Mouse (Mus musculus): ENCODE measurements around the gene Nr2f1. TPM values are rescaled to one million over a fixed set of nuclear protein-coding genes. Genes with fewer than 3 reads are reported as not detected.
A peak's percentile ranks its signal among the peaks of the same experiment; 100 is the strongest.

The Nr2f1 gene
- polyA plus RNA-seq, 1 experiment from 2014 or later = 70.2 TPM

- no peaks in the 10 kb centered on the region for H3K36me3 ChIP-seq (ENCODE audit: control insufficient read depth, insufficient read depth)
- 6% methylated on average over 5 of the region's 5 CpGs for WGBS
- H3K4me1 ChIP-seq (replicated peaks; ENCODE audit: control insufficient read depth, insufficient read depth, low read length) = peaks cover 32% of the 10 kb centered on the region
- H3K27ac ChIP-seq (ENCODE audit: low read length) = peak overlapping the region; percentile 88
- ATAC-seq = no peak
- H3K4me3 ChIP-seq (replicated peaks; ENCODE audit: low read length) = peak overlapping the region; percentile 41
- peak overlapping the region; percentile 49 for H3K9ac ChIP-seq (replicated peaks; ENCODE audit: low read depth, low read length)
- peak overlapping the region; percentile 69 for H3K4me2 ChIP-seq (ENCODE audit: low read length)
- H3K27me3 ChIP-seq (replicated peaks; ENCODE audit: control insufficient read depth, insufficient read depth, low read length) = peaks cover 23% of the 10 kb centered on the region
- H3K9me3 ChIP-seq (ENCODE audit: control insufficient read depth, low read length) = no peaks in the 10 kb centered on the region
These were observed 16.6 kb downstream of the Nr2f1 start for GRCm38 (mm10) chr13:78183004-78183403.

GRCm38 (mm10) chr13:78181930-78182558, 17.5 kb downstream of the Nr2f1 start:
- Histone ChIP-seq H3K4me3 (replicated peaks; ENCODE audit: low read length) (peak overlapping the region; percentile 41), H3K4me2 (ENCODE audit: low read length) (peak overlapping the region; percentile 69), H3K27me3 (replicated peaks; ENCODE audit: control insufficient read depth, insufficient read depth, low read length) (peaks cover 22% of the 10 kb centered on the region), H3K9me3 (ENCODE audit: control insufficient read depth, low read length) (no peaks in the 10 kb centered on the region), H3K9ac (replicated peaks; ENCODE audit: low read depth, low read length) (peak overlapping the region; percentile 59), H3K36me3 (ENCODE audit: control insufficient read depth, insufficient read depth) (no peaks in the 10 kb centered on the region), H3K4me1 (replicated peaks; ENCODE audit: control insufficient read depth, insufficient read depth, low read length) (peaks cover 29% of the 10 kb centered on the region), H3K27ac (ENCODE audit: low read length) (peak overlapping the region; percentile 88)
- peak; percentile 73 for ATAC-seq
- WGBS = 3% methylated on average over 14 of the region's 14 CpGs

DNA sequence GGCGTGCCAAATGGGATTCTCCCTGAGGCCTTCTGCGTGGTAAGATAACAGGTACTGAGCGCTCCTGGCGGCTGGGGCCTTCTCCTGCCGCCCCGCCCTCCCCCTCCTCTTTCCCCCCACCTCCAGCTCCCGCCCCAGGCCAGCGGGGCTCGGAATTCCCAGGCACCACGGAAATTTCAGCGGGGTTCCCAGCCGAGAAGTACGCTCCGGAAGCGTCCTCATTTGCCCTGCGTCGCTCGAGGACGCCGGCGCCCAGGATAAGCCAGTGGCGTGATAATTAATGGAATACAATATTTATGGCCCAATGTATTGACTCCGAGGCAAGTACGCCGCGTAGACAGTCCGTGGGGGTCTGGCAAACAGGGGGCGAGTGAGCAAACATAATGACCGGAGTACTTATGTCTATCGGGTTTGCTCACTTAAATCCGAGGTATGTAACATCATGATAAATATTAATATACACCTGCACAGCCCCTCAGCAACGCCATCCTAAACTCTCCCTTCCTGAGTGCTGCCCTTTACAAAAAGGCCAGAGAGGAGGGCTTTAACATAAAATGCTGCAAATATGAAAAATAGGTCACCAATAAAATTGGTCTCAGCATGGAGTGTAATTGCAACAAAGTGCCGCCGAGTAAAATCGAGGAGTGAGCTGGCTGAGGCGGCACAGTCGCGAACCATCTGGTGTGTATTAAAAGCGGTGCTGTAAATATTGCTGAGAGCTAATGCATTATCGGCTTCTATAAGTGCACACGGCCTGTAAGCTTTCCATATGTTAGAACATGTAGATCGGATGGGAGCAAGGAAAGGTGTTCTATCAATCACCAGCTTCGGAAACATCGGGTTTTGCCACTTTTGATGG, 18.3 kb downstream of the Nr2f1 start:
- Histone ChIP-seq H3K27ac (ENCODE audit: low read length) (peak overlapping the region; percentile 88), H3K27me3 (replicated peaks; ENCODE audit: control insufficient read depth, insufficient read depth, low read length) (peaks cover 22% of the 10 kb centered on the region), H3K36me3 (ENCODE audit: control insufficient read depth, insufficient read depth) (no peaks in the 10 kb centered on the region), H3K4me2 (ENCODE audit: low read length) (peak overlapping the region; percentile 69), H3K4me3 (replicated peaks; ENCODE audit: low read length) (peak overlapping the region; percentile 41), H3K4me1 (replicated peaks; ENCODE audit: control insufficient read depth, insufficient read depth, low read length) (peaks cover 29% of the 10 kb centered on the region), H3K9ac (replicated peaks; ENCODE audit: low read depth, low read length) (peak overlapping the region; percentile 59), H3K9me3 (ENCODE audit: control insufficient read depth, low read length) (no peaks in the 10 kb centered on the region)
- peak; percentile 44 for ATAC-seq
- WGBS = under 1% methylated on average over 43 of the region's 44 CpGs

DNA sequence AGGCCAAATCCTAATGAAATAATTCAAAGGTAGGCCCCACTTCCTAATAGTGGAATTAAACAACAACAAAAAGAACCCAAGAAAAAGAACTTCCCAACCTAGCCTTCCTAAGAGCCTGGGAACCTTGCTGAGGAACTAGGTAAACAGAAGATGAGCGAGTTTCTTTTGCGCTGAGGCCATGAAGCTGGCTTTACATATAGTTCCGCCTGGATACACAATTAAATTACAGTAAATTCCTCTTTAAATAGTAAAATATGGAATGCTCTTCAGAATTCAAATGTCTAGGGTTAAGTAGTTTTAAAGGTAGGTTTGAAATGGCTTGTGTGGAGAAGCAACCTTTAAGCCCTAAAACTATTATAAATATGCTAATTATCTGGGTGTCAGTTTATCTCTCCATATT, 19.3 kb downstream of the Nr2f1 start:
- WGBS = 33% methylated on average over 3 of the region's 3 CpGs
- peak overlapping the region; percentile 95 for H3K27ac ChIP-seq (ENCODE audit: low read length)
- peak overlapping the region; percentile 70; the same call in 1 of the 2 replicates for H3K9ac ChIP-seq (replicated peaks; ENCODE audit: low read depth, low read length)
- H3K4me2 ChIP-seq (ENCODE audit: low read length) = peak overlapping the region; percentile 65; the same call in 1 of the 2 replicates
- H3K4me3 ChIP-seq (replicated peaks; ENCODE audit: low read length) = no peak overlapping the region
- H3K36me3 ChIP-seq (ENCODE audit: control insufficient read depth, insufficient read depth) = no peaks in the 10 kb centered on the region
- peaks cover 26% of the 10 kb centered on the region for H3K4me1 ChIP-seq (replicated peaks; ENCODE audit: control insufficient read depth, insufficient read depth, low read length)
- H3K27me3 ChIP-seq (replicated peaks; ENCODE audit: control insufficient read depth, insufficient read depth, low read length) = peaks cover 26% of the 10 kb centered on the region
- ATAC-seq = no peak
- no peaks in the 10 kb centered on the region for H3K9me3 ChIP-seq (ENCODE audit: control insufficient read depth, low read length)

- peak overlapping the region; percentile 70 for H3K9ac ChIP-seq (replicated peaks; ENCODE audit: low read depth, low read length)
- peak overlapping the region; percentile 95 for H3K27ac ChIP-seq (ENCODE audit: low read length)
- peak; percentile 37 for ATAC-seq
- peak overlapping the region; percentile 44 for H3K4me3 ChIP-seq (replicated peaks; ENCODE audit: low read length)
- peaks cover 22% of the 10 kb centered on the region for H3K4me1 ChIP-seq (replicated peaks; ENCODE audit: control insufficient read depth, insufficient read depth, low read length)
- peaks cover 25% of the 10 kb centered on the region for H3K27me3 ChIP-seq (replicated peaks; ENCODE audit: control insufficient read depth, insufficient read depth, low read length)
- peak overlapping the region; percentile 65 for H3K4me2 ChIP-seq (ENCODE audit: low read length)
- no peaks in the 10 kb centered on the region for H3K9me3 ChIP-seq (ENCODE audit: control insufficient read depth, low read length)
- H3K36me3 ChIP-seq (ENCODE audit: control insufficient read depth, insufficient read depth) = no peaks in the 10 kb centered on the region
- 2% methylated on average over 38 of the region's 38 CpGs for WGBS
These were observed 20.1 kb downstream of the Nr2f1 start for GRCm38 (mm10) chr13:78179312-78180097.

GRCm38 (mm10) chr13:78178771-78179170, 20.8 kb downstream of the Nr2f1 start:
- Histone ChIP-seq H3K9me3 (ENCODE audit: control insufficient read depth, low read length) (no peaks in the 10 kb centered on the region), H3K9ac (replicated peaks; ENCODE audit: low read depth, low read length) (peak overlapping the region; percentile 70), H3K4me2 (ENCODE audit: low read length) (peak overlapping the region; percentile 65), H3K27ac (ENCODE audit: low read length) (peak overlapping the region; percentile 95), H3K36me3 (ENCODE audit: control insufficient read depth, insufficient read depth) (no peaks in the 10 kb centered on the region), H3K4me1 (replicated peaks; ENCODE audit: control insufficient read depth, insufficient read depth, low read length) (peaks cover 19% of the 10 kb centered on the region), H3K4me3 (replicated peaks; ENCODE audit: low read length) (peak overlapping the region; percentile 44), H3K27me3 (replicated peaks; ENCODE audit: control insufficient read depth, insufficient read depth, low read length) (peaks cover 29% of the 10 kb centered on the region)
- WGBS = 6% methylated on average over 5 of the region's 5 CpGs
- no peak for ATAC-seq

DNA sequence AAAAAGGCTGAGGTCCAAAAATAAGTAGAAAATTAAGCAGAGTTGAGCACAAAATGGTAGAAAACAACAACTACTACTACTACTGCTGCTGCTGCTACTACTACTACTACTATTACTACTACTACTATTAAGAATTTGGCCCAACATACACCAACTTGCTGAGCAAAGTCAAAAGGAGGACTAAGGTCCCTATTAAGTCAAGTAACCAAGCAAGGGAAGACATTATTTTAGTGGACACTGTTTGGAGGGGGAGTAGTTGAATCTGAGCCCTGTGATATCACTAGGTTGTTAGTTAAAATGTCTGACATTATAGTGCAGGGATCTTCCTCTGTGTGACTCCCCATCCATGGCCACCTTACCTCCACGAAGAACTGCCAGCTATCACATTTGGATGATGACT, 21.5 kb downstream of the Nr2f1 start:
- Histone ChIP-seq H3K27me3 (replicated peaks; ENCODE audit: control insufficient read depth, insufficient read depth, low read length) (peaks cover 33% of the 10 kb centered on the region), H3K9ac (replicated peaks; ENCODE audit: low read depth, low read length) (peak overlapping the region; percentile 31; the same call in 1 of the 2 replicates), H3K27ac (ENCODE audit: low read length) (peak overlapping the region; percentile 69), H3K9me3 (ENCODE audit: control insufficient read depth, low read length) (no peaks in the 10 kb centered on the region), H3K4me2 (ENCODE audit: low read length) (peak overlapping the region; percentile 30), H3K4me3 (replicated peaks; ENCODE audit: low read length) (no peak overlapping the region; the same call in 1 of the 2 replicates), H3K36me3 (ENCODE audit: control insufficient read depth, insufficient read depth) (no peaks in the 10 kb centered on the region), H3K4me1 (replicated peaks; ENCODE audit: control insufficient read depth, insufficient read depth, low read length) (peaks cover 19% of the 10 kb centered on the region)
- ATAC-seq = no peak
- WGBS = 15% methylated on average over 1 of the region's 1 CpGs

DNA sequence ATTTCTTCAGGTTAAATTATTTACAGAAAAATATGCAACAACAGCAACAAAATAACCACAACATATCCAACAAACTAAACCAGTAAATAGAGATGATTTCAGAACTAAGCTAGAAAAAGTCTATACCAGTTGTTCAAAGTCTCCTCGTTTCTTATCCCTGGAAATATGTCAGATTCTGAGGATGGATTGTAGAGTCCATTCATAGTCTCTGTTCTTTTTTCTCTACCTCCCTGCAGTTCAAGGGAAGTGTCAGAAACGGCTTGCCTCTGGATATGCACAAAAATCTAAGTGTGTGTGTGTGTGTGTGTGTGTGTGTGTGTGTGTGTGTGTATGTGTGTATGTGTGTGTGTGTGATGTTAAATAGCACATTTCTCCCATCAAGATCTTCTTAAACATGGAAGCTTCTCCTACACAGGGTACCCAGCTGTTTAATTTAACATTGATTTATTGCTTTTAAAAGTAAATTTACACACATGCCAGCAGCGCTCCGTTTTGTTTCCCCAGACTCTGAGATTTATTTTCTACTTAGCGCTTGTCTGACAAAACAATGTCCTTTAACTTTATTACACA, 22.1 kb downstream of the Nr2f1 start:
- ATAC-seq = no peak

More for the DNA sequence above, 22.1 kb downstream of the Nr2f1 start:
- H3K4me3 ChIP-seq (replicated peaks; ENCODE audit: low read length) = no peak overlapping the region; the same call in 1 of the 2 replicates
- no peaks in the 10 kb centered on the region for H3K9me3 ChIP-seq (ENCODE audit: control insufficient read depth, low read length)
- 26% methylated on average over 5 of the region's 5 CpGs for WGBS
- no peaks in the 10 kb centered on the region for H3K36me3 ChIP-seq (ENCODE audit: control insufficient read depth, insufficient read depth)
- H3K27ac ChIP-seq (ENCODE audit: low read length) = peak overlapping the region; percentile 69
- H3K9ac ChIP-seq (replicated peaks; ENCODE audit: low read depth, low read length) = no peak overlapping the region
- H3K4me2 ChIP-seq (ENCODE audit: low read length) = peak overlapping the region; percentile 30
- H3K27me3 ChIP-seq (replicated peaks; ENCODE audit: control insufficient read depth, insufficient read depth, low read length) = peaks cover 33% of the 10 kb centered on the region
- H3K4me1 ChIP-seq (replicated peaks; ENCODE audit: control insufficient read depth, insufficient read depth, low read length) = peaks cover 17% of the 10 kb centered on the region
